Mouse (Mus musculus) natural killer cell, adult 2 months (primary cell): ENCODE measurements around the gene Armcx2.
A peak's percentile ranks its signal among the peaks of the same experiment; 100 is the strongest.
"Not testable (repeated sequence)": the region's sequence is repeated elsewhere in the genome, so short reads cannot be mapped to it uniquely, and the experiment has no call there.

Experiments used
- DNase-seq, 2 experiments: peaks; one replicate each; pipeline ENCODE4 v3.0.0; 2022; ENCODE audit warnings: low spot score in 2 of 2

The Armcx2 gene

GRCm38 (mm10) chrX:134808755-134809224, at the start of gene Armcx2:
TSS of gene Armcx2 (minus strand) at chrX:134809221.
- DNase-seq: peak; percentile 28 to 39

DNA sequence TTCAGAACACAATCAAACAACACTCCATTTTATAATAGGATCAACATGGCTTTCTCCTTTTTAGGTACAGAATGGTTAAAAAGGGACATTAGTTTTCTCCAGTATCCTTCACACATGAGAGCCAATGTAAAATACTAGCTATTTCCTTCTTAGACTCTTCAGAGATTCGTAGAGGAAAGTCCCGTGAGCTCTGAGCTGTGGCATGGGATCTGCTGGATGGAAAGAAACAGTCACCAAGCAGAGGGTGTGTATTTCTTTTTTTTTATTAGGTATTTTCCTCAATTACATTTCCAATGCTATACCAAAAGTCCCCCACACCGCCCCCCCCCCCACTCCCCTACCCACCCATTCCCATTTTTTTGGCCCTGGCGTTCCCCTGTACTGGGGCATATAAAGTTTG, 40.6 kb upstream of the Armcx2 start:
- no peak for DNase-seq

DNA sequence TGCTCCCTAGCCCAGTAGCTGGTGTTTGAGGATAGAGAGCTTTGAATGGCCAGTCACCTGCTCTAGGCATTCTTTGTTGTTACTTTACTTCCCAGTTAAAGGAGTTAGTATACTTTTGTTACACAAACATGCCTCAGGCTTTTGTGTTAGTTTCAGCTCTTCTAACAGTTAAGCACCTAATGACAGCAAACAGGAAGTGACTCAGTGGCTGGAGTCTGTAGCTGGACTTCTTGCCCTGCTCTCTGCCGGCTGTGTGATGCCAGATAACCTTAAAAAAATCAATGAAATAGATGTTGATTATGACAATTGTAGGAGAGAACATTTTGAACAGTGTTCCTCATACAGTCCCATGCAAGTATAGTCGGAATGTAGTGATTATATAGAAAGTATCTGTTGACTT, 35.4 kb upstream of the Armcx2 start:
- DNase-seq: no peak

GRCm38 (mm10) chrX:134830508-134830907, 21.5 kb upstream of the Armcx2 start:
- no peak for DNase-seq

- no peak for DNase-seq
These were observed 927 bp downstream of the Armcx2 start for GRCm38 (mm10) chrX:134807833-134808754.

DNA sequence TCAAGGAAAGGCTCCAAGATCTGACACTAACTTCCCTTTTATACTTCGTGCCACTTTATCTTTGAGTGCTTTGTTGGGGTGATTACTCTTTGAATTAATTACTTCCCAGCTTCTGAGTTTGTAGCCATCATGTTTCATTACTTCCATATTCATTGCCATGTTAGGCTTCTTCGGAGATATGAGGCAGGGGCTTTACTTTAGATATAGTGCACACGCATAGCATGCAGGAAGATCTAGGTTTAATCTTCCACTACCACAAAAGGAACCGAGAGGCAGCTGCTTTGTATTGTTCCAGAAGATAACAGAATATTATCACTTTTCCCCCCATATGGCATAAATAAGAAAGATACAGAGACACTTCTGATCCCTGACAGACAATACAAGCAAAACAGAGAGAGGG, 21.3 kb downstream of the Armcx2 start:
- no peak for DNase-seq

GRCm38 (mm10) chrX:134763428-134764198, 45.4 kb downstream of the Armcx2 start:
- not testable (repeated sequence) for DNase-seq

DNA sequence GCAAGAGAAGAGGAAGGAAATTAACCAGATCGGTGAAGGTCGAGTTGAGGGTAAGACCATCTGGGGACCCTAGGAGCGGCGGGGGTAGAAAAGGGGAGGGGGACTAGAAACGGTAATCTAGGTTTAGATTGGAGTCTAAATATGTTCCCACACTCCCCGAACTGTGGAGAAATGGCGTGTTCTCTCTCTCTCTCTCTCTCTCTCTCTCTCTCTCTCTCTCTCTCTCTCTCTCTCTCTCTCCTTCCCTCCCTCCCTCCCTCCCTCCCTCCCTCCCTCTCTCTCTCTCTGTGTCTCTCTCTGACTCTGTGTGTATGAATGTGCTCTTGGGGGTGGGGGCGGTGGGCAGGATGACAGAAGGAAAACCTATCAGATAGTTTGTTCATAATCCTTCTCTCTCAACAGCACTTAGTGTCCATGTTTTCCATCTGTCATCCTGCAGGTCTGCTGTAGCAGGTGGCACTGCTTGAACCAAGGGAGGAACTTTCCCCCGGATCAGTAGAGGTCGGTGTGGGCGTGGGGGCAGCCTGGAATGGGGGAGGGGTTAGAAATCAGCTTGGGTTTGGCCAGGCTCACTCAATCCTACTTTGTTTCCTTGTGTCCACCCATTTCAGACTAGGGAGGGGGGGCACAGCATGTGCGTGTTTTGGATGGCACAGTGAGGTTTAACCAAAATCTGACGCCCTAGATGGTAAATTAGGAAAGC, 51.6 kb downstream of the Armcx2 start:
- DNase-seq: no peak

GRCm38 (mm10) chrX:134756434-134757292, 52.4 kb downstream of the Armcx2 start, which contains the start of gene Armcx3:
TSS of gene Armcx3 (plus strand) at chrX:134756595.
- peak; percentile 17 to 37 for DNase-seq
